Mouse (Mus musculus) gastrocnemius, postnatal 14 days (tissue): ENCODE data around the gene Gsn. TPM values are rescaled to one million over a fixed set of nuclear protein-coding genes. Genes with fewer than 3 reads are reported as not detected.

Experiments
- DNase-seq: peaks from one replicate; pipeline ENCODE4 v3.0.0; 2021; ENCODE audit warnings: mixed read lengths
- intact Hi-C: fragments of 180-260 bp; cut with DNase I; formaldehyde crosslinking; loops from one replicate; pipeline ENCODE4 v1.15.1; 2025; ENCODE audit warnings: low total_unique reads
- long read RNA-seq, 2 experiments: library from polyadenylated mRNA; stranded (forward); transcript quantifications; one replicate each; pipeline ENCODE4 v2.0.0; 2021
- total RNA-seq, 2 experiments: library from RNA; stranded (reverse); gene quantifications; 2 replicates each; pipeline ENCODE4 v1.2.3; 2021

Gsn gene
- 100 to 1,000 TPM; 177 to 231 TPM for total RNA-seq
- long read RNA-seq, experiment 1, transcript Gsn-201 (17 exons, 2,653 nt) = major isoform, 704 of 771 reads
- long read RNA-seq, experiment 1, transcript Gsn-205 (18 exons, 2,607 nt) = minor isoform, 19 of 771 reads
- long read RNA-seq, experiment 1, partial matches to known transcripts = 38 of 771 reads
- long read RNA-seq, experiment 1, other reads (novel, unspliced or antisense) = 10 of 771 reads
- long read RNA-seq, experiment 2, transcript Gsn-201 (17 exons, 2,653 nt) = major isoform, 1,159 of 1,244 reads
- long read RNA-seq, experiment 2, transcript Gsn-205 (18 exons, 2,607 nt) = minor isoform, 24 of 1,244 reads
- long read RNA-seq, experiment 2, partial matches to known transcripts = 34 of 1,244 reads
- long read RNA-seq, experiment 2, other reads (novel, unspliced or antisense) = 27 of 1,244 reads

GRCm38 (mm10) chr2:35255885-35256833 is at the start of gene Gsn:
TSS of gene Gsn (plus strand) at chr2:35256380.
- peak; percentile 89 for DNase-seq
- intact Hi-C loops = no loop called here

DNA sequence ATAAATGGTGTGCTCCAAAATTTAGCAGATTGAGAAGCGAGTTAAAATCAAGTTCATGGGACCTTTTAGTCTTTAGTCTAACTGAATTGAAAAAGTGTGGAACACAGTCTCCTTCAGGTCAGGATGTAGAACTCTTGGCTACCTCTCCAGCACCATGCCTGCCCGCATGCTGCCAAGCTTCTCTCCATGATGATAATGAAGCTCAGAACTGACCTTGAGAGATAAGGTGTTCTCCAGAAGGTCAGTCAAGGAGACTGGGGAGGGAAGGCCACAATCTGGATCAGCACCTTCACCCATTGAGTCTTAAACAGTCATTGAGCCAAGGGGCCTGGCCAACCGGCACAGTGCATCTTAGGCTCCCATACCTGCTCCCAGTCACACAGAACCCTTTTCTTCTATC is 49.4 kb upstream of the Gsn start:
- intact Hi-C loops = no loop called here
- DNase-seq = no peak

- intact Hi-C loops = no loop called here
- DNase-seq = no peak
These were observed 48.1 kb upstream of the Gsn start for GRCm38 (mm10) chr2:35208054-35208453.

DNA sequence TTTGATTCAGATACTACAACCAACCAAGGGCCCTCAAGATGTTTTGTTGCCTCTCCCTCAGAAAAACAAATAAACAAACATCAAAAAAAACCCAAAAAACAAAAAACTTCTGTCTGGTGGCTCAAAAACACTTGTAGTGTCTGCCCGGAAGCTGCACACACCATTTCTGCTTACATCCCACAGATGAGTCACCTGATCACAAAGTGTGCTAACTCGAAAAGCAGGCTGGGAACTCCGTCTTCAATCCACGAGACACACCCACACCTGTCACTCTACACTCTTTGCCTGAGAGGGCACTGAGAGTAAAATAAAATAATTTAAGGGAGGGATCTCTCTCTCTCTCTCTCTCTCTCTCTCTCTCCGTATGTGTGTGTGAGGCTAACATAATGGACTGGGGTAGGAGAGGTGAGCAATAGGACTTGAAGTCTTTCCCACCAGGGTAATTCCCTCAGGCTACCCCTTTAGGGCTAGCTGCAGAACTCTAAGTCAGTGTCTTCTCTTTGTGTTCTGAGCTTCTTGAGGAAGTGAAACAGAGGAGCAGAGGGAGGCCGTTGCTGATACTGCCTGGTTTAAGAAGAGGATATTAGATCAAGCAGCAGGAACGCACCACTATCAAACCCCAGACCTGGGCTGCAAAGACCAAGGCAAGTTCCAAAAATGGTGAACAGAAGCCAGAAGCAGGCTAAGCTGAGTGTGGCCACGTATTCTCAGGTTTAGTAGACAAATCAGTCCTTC is 47.1 kb upstream of the Gsn start:
- DNase-seq = no peak
- intact Hi-C loops = no loop called here

DNA sequence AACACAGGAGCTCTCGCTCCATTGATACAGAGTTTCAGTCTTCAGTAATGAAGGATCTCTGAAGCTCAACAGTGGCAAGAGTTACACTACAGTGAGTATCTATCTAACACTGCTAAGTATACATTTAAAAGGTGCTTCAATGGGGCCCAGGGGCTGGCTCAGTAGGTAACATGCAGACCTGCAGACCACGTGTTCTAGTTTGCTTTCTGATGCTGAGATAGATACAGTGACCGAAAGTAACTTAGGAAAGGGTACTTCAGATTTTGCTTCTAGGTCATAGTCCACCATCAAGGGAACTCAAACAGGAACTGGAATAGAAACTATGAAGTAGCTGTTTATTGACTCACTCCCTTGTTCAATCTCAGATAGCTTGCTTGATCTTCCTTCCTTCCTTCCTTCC is 44.5 kb upstream of the Gsn start:
- intact Hi-C loops = no loop called here
- DNase-seq = no peak

GRCm38 (mm10) chr2:35213345-35213910 is 42.8 kb upstream of the Gsn start:
- intact Hi-C loops = no loop called here
- no peak for DNase-seq

DNA sequence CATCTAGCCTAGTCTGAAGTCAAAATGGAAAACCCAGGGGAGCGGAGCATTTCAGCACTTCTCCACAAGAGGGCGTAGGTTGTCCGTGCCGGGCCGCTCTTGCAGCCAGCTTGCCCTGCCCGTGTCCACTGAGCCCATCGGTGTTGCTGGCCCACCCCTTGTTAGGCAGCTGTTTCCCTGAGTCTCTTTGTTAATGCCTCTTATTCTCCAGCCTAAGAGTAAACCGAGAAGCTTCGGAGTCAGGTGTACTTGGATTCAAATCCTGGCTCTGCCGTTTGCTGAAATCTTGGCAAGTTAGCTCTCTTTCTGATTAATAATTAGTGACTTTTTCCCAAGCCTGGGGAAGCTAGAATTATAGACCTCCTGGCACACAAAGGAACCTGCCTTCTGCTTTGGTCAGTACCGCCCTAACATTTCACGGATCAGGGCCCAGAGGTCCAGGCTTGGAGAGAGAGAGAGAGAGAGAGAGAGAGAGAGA is 41.3 kb upstream of the Gsn start:
- DNase-seq = peak; percentile 82
- intact Hi-C loops = no loop called here

- intact Hi-C loops = no loop called here
- no peak for DNase-seq
These were observed 40.8 kb upstream of the Gsn start for GRCm38 (mm10) chr2:35215363-35215762.

- intact Hi-C loops = loop anchor here (2.0 kb wide), 1 partner anchor 52 kb away; no protein-coding TSS in a partner anchor
These were observed 39.5 kb upstream of the Gsn start for GRCm38 (mm10) chr2:35216701-35217100.

DNA sequence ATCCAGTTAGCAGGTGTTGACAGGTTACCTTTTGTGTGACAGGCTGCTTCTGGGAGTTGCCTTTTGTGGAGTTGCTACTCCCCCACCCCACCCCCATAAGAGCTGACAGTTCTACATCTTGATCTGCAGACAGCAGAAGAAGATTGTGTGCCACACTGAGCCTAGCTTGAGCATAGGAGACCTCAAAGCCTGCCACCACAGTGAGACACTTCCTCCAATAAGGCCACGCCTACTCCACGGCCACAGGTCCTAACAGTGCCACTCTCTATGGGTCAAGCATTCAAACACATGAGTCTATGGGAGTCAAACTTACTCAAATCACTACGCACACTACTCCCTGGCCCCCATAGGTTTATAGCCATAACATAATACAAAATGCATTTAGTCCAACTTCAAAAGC is 37.4 kb upstream of the Gsn start:
- intact Hi-C loops = no loop called here
- no peak for DNase-seq

More at GRCm38 (mm10) chr2:35216701-35217100, 39.5 kb upstream of the Gsn start:
- no peak for DNase-seq

DNA sequence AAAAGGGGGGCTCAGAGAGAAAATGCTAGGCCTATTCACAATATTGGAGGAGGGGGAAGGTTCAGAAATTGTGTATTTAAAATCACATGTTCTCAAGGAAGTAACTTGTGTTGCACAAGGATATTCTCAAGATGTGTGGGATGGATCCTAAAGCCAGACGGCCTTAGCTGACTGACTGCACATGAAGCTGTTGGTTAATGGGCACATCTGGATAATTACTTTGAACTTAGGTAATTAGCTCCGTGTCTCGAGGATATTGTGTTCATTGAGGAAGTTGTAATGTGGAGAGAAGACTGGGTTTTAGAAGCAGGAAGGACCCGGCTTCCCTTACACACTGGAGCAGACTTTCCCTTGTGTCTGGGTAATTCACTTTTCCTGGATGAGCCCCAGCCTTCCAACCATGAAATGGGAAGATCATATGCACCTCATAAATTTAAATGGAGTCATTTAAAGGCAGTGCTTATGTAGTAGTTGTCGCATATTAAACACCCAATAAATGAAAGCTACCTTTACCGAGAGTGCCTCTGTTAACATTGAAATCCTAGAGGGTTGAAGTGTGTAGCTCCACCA is 33.3 kb upstream of the Gsn start:
- no peak for DNase-seq
- intact Hi-C loops = no loop called here

- intact Hi-C loops = no loop called here
- no peak for DNase-seq
These were observed 31.9 kb upstream of the Gsn start for GRCm38 (mm10) chr2:35224285-35224684.

- intact Hi-C loops = no loop called here
- DNase-seq = no peak
These were observed 28.0 kb upstream of the Gsn start for GRCm38 (mm10) chr2:35228145-35228544.

DNA sequence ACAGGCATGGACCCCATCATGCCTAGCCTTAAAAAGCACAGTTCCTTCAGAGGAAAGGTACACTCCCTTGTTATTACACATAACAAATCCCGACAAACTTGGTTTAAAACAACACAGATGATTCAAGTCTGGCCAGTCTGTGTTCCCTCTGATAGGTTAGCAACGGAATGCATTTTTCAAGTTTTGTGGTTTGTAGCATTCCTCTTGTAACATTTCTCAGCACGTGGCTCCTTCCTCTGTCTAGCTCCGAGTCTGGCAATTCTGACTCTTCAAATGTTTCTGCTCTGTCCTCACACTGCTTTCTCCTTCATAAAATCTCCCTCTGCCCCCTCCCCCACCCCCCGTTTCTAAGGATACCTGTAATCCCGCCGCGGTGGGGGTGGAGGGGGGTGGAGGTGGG is 26.0 kb upstream of the Gsn start:
- intact Hi-C loops = no loop called here
- no peak for DNase-seq

- peak; percentile 29 for DNase-seq
- intact Hi-C loops = no loop called here
These were observed 24.3 kb upstream of the Gsn start for GRCm38 (mm10) chr2:35231871-35232270.

GRCm38 (mm10) chr2:35232595-35233445 is 23.4 kb upstream of the Gsn start:
- intact Hi-C loops = no loop called here
- DNase-seq = no peak

- DNase-seq = no peak
- intact Hi-C loops = no loop called here
These were observed 22.3 kb upstream of the Gsn start for GRCm38 (mm10) chr2:35233898-35234297.

DNA sequence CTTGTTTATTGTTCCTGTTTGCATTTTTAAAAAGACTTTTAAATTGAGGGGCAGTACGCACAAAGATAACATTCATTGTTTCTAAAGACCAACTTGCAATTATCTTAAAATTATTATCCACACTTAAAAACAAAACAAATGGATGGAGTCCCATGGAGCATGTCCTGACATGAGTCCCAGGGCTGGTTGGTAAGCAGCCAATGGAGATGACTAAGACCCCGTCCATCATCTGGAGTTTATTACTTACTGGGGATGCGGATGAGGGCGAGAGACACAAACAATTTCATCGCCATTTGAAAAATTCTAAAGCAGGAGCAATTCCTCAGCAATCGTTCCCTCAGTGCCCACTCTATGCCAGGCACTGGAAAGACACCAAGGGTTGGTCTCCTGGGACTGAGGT is 21.2 kb upstream of the Gsn start:
- peak; percentile 37 for DNase-seq
- intact Hi-C loops = no loop called here
